Mouse (Mus musculus) heart, embryonic 16.5 days (tissue): ENCODE data around the gene Col11a2. TPM values are rescaled to one million over a fixed set of nuclear protein-coding genes. Genes with fewer than 3 reads are reported as not detected.
"Not testable (repeated sequence)": the region's sequence is repeated elsewhere in the genome, so short reads cannot be mapped to it uniquely, and the experiment has no call there.

Experiments used
- ATAC-seq: fragments of 200-750 bp; cut with Nextera tagmentation; replicated peaks from 2 replicates; pipeline ENCODE4 v1.8.0; 2017; ENCODE audit warnings: moderate number of reproducible peaks; ENCODE audit not compliant: insufficient read depth, low FRiP score; ENCODE audit errors: extremely low read depth
- H3K27ac ChIP-seq: fragments of 300-500 bp; sonication (generic); 2 replicates; pipeline ENCODE4 v1.5.1; 2014; ENCODE audit warnings: mild to moderate bottlenecking, low read length, control low read depth, moderate library complexity
- H3K27me3 ChIP-seq: fragments of 300-500 bp; sonication (generic); 2 replicates; pipeline ENCODE4 v1.6.1; 2014; ENCODE audit warnings: low read length, mixed read lengths; ENCODE audit not compliant: control insufficient read depth, insufficient read depth
- H3K36me3 ChIP-seq: fragments of 300-500 bp; sonication (generic); 2 replicates; pipeline ENCODE4 v1.6.1; 2014; ENCODE audit not compliant: control insufficient read depth, insufficient read depth
- H3K4me1 ChIP-seq: fragments of 300-500 bp; sonication (generic); 2 replicates; pipeline ENCODE4 v1.6.1; 2014; ENCODE audit warnings: low read length, mixed read lengths; ENCODE audit not compliant: control insufficient read depth, insufficient read depth
- H3K4me2 ChIP-seq: fragments of 300-500 bp; sonication (generic); 2 replicates; pipeline ENCODE4 v1.6.1; 2014; ENCODE audit warnings: low read depth, mild to moderate bottlenecking, control low read depth, low read length
- H3K4me3 ChIP-seq: fragments of 300-500 bp; sonication (generic); 2 replicates; pipeline ENCODE4 v1.5.1; 2014; ENCODE audit warnings: mild to moderate bottlenecking, control low read depth, low read length
- H3K9ac ChIP-seq: fragments of 300-500 bp; sonication (generic); 2 replicates; pipeline ENCODE4 v1.6.1; 2014; ENCODE audit warnings: low read length, control low read depth
- H3K9me3 ChIP-seq: fragments of 300-500 bp; sonication (generic); replicated peaks from 2 replicates; pipeline ENCODE4 v1.6.1; 2016; ENCODE audit warnings: low read length; ENCODE audit not compliant: control insufficient read depth
- WGBS: fragments of 180-500 bp; shearing (Covaris S2); extraction: QIAGEN DNeasy Blood & Tissue Kit; methylation state at CpG from one replicate; pipeline ENCODE4 v1.1.7; 2014; 5-methylcytosine and 5-hydroxymethylcytosine counted together
- polyA plus RNA-seq: library from polyadenylated mRNA; unstranded; fragments of >200 nt; fragmentation: Nextera tagmentation; extraction: Ambion mirVana; gene quantifications from 2 replicates; pipeline ENCODE4 v1.2.1, GENCODE M21; 2015

Col11a2 gene
- 1.1 and 1.2 TPM in 2 replicates for polyA plus RNA-seq

DNA sequence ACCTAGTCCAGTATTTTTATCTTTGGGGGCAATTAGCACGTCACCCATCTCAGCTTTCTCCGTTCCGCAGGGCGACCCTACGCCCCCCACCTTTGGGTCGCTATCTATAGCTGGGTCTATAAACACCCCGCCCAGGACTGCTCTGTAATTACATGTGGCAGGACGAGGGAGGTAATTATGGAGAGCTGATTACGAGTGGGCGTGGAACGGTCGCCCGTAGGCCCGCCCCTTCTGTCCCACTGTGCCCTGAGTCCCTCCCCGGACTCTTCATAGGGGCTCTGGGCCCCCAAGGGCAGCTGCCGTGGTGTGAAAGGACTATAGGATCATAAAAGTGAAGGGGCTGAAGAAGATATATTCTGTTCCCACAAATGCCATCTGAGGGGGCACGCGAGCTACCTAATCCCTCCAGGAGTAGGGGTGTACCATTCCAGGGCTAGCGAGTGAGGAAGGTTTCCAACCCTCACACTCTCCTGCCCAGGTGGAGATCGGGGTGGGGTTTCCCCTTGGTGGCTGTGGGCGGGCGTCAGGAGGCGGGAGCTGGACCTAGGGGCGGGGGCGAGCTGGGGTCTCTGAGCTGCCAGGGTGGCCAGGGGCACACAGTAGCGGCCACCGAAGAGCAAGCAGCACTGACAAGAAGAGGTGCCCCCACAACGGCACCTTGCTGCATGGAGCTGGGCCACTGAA lies at the start of gene Col11a2:
TSS of gene Col11a2 (plus strand) at position 560 of the 684 bp plus-strand sequence.
- WGBS, result 7% methylated on average over 28 of the region's 28 CpGs
- H3K9ac ChIP-seq, result peak within 1 kb of the TSS; percentile 55
- ATAC-seq, result no peak
- no peak within 1 kb of the TSS for H3K27ac ChIP-seq
- H3K4me2 ChIP-seq, result peak within 1 kb of the TSS; percentile 55
- H3K9me3 ChIP-seq, result no peaks in the 10 kb centered on the region
- H3K4me1 ChIP-seq, result peaks cover 20% of the 10 kb centered on the region
- H3K36me3 ChIP-seq, result peaks cover 17% of the 10 kb centered on the region
- peaks cover 18% of the 10 kb centered on the region for H3K27me3 ChIP-seq
- H3K4me3 ChIP-seq, result peak within 1 kb of the TSS; percentile 34

DNA sequence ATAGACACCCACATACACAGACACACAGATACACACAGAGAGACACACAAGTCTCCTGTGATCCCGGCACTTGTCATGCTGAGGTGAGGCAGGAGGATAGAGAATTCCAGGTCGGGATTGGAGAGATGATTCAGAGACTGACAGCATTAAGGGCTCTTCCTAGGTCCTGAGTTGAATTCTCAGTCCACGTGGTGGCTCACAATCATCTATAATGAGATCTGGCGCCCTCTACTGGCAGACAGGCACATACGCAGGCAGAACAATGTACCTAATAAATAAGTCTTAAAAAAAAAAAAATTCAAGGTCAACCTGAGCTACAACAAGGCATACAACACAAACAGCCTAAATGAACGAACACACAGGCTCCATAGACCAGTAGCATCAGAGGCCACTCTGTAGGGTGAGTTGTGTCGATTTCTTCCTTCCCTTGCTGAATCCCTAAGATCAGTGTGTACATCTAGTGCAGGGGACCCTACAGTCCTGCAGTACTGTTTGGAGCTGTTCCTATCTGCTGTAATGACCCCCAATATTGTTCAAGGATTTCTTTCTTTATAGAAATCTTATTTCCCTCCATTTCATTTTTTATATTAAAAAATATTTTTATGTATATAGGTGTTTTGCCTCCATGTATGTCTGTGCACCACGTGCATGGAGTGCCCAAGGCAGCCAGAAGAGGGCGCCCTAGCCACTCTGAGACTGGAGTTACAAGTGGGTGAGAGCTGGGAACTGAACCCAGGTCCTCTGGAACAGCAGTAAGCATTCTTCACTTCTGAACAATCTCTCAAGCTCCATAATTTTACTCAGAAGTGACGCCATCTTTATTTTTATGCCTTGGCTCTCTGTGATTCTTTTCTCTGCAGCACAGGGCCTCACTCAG lies 47.2 kb upstream of the Col11a2 start:
- Histone ChIP-seq H3K4me1 (no peaks in the 10 kb centered on the region), H3K27me3 (0 out of 2 replicates have a peak, but pooled peaks cover 2% of the 10 kb centered on the region), H3K36me3 (no peaks in the 10 kb centered on the region), H3K27ac (no peak overlapping the region), H3K4me2 (no peak overlapping the region), H3K9me3 (0 out of 2 replicates have a peak, but pooled peaks cover 2% of the 10 kb centered on the region), H3K9ac (no peak overlapping the region), H3K4me3 (no peak overlapping the region)
- no peak for ATAC-seq
- WGBS, result 31% methylated on average over 10 of the region's 10 CpGs

DNA sequence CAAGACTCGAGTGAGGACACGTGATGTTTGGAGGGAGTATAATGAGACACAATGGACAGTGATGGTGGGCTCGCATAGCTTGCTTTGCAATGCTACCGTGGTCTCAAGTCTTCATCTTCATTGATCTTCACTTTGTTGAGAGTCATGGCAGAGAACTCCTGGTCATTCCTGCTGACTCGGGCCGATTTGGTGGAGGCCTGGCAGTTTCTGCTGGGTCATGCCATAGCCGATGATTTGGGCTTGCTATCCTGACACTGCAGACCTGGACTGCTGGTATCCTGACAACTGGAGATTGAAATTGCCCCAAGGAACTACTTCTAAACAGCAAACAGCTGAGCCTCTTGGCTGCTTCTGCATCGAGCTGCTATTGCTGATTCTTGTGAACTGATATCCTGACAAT lies 44.3 kb upstream of the Col11a2 start:
- WGBS, result 86% methylated on average over 8 of the region's 8 CpGs

DNA sequence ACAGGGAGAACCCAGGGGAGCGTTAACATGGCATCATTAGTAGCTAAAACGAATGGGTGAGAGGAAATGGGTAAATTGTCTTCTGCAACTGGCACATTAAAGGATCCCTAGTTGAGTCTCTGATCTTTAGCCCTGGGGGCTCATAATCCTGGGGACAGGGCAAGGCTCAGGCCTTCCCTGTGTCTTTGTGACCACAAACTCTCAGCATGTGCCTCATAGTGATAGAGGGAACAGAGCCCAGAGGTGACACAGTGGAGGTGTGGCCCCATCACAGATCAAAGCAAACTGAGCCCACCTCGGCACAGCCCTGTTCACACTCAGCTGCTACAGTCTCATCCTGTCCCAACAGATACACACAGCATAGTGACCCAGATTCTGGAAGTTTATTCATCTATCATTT lies 43.6 kb upstream of the Col11a2 start:
- Histone ChIP-seq H3K9ac (no peak overlapping the region), H3K4me1 (no peaks in the 10 kb centered on the region), H3K27ac (no peak overlapping the region), H3K4me3 (no peak overlapping the region), H3K27me3 (no peaks in the 10 kb centered on the region; the same call in 1 of the 2 replicates), H3K4me2 (no peak overlapping the region), H3K36me3 (no peaks in the 10 kb centered on the region), H3K9me3 (0 out of 2 replicates have a peak, but pooled peaks cover 2% of the 10 kb centered on the region)
- ATAC-seq, result no peak
- WGBS, result 53% methylated on average over 3 of the region's 3 CpGs

More for the DNA sequence above, 44.3 kb upstream of the Col11a2 start:
- ATAC-seq, result no peak
- no peaks in the 10 kb centered on the region; the same call in 1 of the 2 replicates for H3K27me3 ChIP-seq
- no peak overlapping the region for H3K4me2 ChIP-seq
- H3K27ac ChIP-seq, result no peak overlapping the region
- 0 out of 2 replicates have a peak, but pooled peaks cover 2% of the 10 kb centered on the region for H3K9me3 ChIP-seq
- no peaks in the 10 kb centered on the region for H3K4me1 ChIP-seq
- H3K9ac ChIP-seq, result no peak overlapping the region
- H3K36me3 ChIP-seq, result no peaks in the 10 kb centered on the region
- no peak overlapping the region for H3K4me3 ChIP-seq

DNA sequence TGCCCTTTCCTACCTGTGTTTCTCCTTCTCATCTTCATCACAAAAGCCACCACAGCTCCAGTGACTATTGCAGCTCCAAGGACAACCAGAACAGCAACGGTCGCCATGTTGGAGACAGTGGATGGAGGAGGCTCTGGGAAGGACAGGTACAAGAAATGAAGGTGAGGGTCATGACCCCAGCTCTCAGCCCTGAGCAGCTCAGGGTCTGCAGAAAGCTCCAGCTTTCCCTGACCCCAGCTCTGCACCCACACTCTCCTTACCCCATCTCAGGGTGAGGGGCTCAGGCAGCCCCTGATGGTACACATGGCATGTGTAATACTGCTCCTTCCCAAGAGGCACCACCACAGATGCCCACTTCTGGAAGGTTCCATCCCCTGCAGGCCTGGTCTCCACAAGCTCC lies 42.2 kb upstream of the Col11a2 start:
- not testable (repeated sequence) for H3K27ac ChIP-seq, H3K4me1 ChIP-seq, H3K9ac ChIP-seq, ATAC-seq, H3K9me3 ChIP-seq, H3K27me3 ChIP-seq, H3K4me2 ChIP-seq, H3K36me3 ChIP-seq, H3K4me3 ChIP-seq
- WGBS, result 82% methylated on average over 2 of the region's 2 CpGs

DNA sequence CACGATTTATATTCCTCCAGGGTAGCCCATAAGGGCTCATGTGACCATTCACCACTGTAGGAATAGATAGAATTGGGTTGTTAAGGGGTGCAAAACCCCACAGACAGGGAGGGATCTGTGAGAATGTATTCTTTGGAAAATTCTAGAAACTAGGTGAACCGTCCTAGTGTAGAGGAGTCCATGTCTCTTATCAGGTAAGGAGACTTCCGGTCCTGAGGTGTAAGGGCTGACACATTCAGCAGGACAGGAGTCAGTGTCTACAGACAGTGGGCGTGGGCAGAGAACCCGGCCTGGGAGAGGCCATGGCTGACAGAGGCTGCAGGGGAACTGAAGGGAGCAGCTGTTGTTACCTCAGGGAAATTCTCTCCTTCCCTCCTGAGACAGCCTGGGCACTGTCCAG lies 40.5 kb upstream of the Col11a2 start:
- WGBS, result 40% methylated on average over 5 of the region's 5 CpGs
- not testable (repeated sequence) for H3K4me1 ChIP-seq, ATAC-seq, H3K9me3 ChIP-seq, H3K36me3 ChIP-seq, H3K4me2 ChIP-seq, H3K9ac ChIP-seq, H3K27ac ChIP-seq, H3K27me3 ChIP-seq, H3K4me3 ChIP-seq

DNA sequence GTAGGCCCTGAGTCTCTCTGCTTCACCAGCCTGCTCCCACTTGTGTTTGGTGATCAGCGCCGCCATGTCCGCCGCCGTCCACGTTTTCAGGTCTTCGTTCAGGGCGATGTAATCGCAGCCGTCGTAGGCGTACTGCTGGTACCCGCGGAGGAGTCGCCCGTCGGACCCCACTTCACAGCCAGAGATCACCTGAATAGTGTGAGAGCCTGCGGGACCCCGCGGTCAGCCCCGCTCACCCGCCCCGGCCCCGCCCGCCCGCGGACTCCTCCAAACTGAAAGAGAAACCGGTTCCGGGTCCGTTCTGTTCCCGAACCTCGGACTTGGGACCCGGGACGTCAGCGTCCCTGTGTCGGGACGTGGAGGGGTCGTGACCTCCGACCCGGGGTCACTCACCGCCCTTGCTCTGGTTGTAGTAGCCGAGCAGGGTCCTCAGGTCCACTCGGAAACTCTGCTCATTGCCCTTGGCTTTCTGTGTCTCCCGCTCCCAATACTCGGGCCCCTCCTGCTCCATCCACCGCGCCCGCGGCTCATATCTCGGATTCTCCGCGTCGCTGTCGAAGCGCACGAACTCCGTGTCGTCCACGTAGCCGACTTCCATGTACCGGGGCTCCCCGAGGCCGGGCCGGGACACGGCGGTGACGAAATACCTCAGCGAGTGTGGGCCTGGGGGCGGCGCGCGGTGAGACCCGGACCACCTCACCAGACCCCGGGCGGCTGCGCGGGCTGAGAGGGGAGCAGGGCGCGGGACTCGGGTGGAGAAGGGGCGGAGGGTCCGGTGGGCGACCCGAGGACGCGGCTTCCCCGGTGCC lies 39.7 kb upstream of the Col11a2 start:
- H3K9ac ChIP-seq, result peak overlapping the region; percentile 80
- H3K4me2 ChIP-seq, result peak overlapping the region; percentile 100
- 0 out of 2 replicates have a peak, but pooled peaks cover 2% of the 10 kb centered on the region for H3K9me3 ChIP-seq
- peak overlapping the region; percentile 78 for H3K4me3 ChIP-seq
- H3K4me1 ChIP-seq, result no peaks in the 10 kb centered on the region
- peak; percentile 49; the same call in 1 of the 2 replicates for ATAC-seq
- WGBS, result 1% methylated on average over 84 of the region's 87 CpGs
- no peaks in the 10 kb centered on the region for H3K36me3 ChIP-seq
- H3K27me3 ChIP-seq, result no peaks in the 10 kb centered on the region; the same call in 1 of the 2 replicates
- no peak overlapping the region for H3K27ac ChIP-seq

DNA sequence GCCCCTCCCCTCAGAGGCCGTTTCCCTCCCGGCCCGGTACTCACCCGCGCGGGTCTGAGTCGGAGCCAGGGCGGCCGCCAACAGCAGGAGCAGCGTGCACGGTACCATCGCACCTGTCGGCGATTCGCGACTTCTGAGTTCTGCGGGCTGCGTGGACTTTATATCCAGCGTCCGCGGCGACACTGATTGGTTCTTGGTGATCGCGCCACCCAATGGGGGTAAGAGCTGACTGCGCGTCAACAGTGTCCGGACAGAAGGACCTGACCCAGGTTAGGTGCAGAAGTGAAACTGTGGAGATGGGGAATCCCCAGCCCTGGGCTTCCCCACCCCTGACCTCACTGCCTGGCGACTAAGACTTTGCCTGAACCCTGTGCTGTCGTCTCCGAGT lies 39.1 kb upstream of the Col11a2 start, which contains the start of gene H2-K1:
TSS of gene H2-K1 (minus strand) at position 198 of the 388 bp plus-strand sequence.
- peak within 1 kb of the TSS; percentile 78 for H3K4me3 ChIP-seq
- H3K4me1 ChIP-seq, result no peaks in the 10 kb centered on the region
- peak within 1 kb of the TSS; percentile 100 for H3K4me2 ChIP-seq
- peak; percentile 89 for ATAC-seq
- peak within 1 kb of the TSS; percentile 80 for H3K9ac ChIP-seq
- WGBS, result under 1% methylated on average over 27 of the region's 30 CpGs
- H3K27ac ChIP-seq, result no peak within 1 kb of the TSS
- no peaks in the 10 kb centered on the region for H3K9me3 ChIP-seq
- H3K36me3 ChIP-seq, result no peaks in the 10 kb centered on the region
- no peaks in the 10 kb centered on the region; the same call in 1 of the 2 replicates for H3K27me3 ChIP-seq
